Mouse (Mus musculus) stomach, postnatal 0 days (tissue): Measurements from ENCODE around the gene Golga7b. TPM values are rescaled to one million over a fixed set of nuclear protein-coding genes. Genes with fewer than 3 reads are reported as not detected.

Experiments
- ATAC-seq: fragments of 200-750 bp; cut with Nextera tagmentation; 2 replicates; pipeline ENCODE4 v1.8.0; 2017; ENCODE audit not compliant: low FRiP score, low TSS enrichment
- DNase-seq: peaks from one replicate; pipeline ENCODE4 v3.0.0-alpha.2; 2016; ENCODE audit warnings: low spot score
- H3K27ac ChIP-seq: fragments of 300-500 bp; sonication (generic); replicated peaks from 2 replicates; pipeline ENCODE4 v1.5.1; 2014; ENCODE audit warnings: mild to moderate bottlenecking, control low read depth
- H3K27me3 ChIP-seq: fragments of 300-500 bp; sonication (generic); 2 replicates; pipeline ENCODE4 v1.6.1; 2014; ENCODE audit warnings: low read length; ENCODE audit not compliant: control insufficient read depth, insufficient read depth
- H3K36me3 ChIP-seq: fragments of 300-500 bp; sonication (generic); 2 replicates; pipeline ENCODE4 v1.6.1; 2014; ENCODE audit warnings: low read length, mixed read lengths; ENCODE audit not compliant: control insufficient read depth, insufficient read depth
- H3K4me1 ChIP-seq: fragments of 300-500 bp; sonication (generic); replicated peaks from 2 replicates; pipeline ENCODE4 v1.6.1; 2014; ENCODE audit warnings: antibody characterized with exemption; ENCODE audit not compliant: control insufficient read depth, insufficient read depth
- H3K4me2 ChIP-seq: fragments of 300-500 bp; sonication (generic); replicated peaks from 2 replicates; pipeline ENCODE4 v1.6.1; 2014; ENCODE audit warnings: low read depth, mild to moderate bottlenecking, control low read depth, moderate library complexity
- H3K4me3 ChIP-seq: fragments of 300-500 bp; sonication (generic); 2 replicates; pipeline ENCODE4 v1.5.1; 2014; ENCODE audit warnings: low read depth, low read length, control low read depth
- H3K9ac ChIP-seq: fragments of 300-500 bp; sonication (generic); 2 replicates; pipeline ENCODE4 v1.6.1; 2014; ENCODE audit warnings: mild to moderate bottlenecking, low read length, control low read depth, mixed read lengths
- H3K9me3 ChIP-seq: fragments of 300-500 bp; sonication (generic); 2 replicates; pipeline ENCODE4 v1.6.1; 2016; ENCODE audit warnings: low read length; ENCODE audit not compliant: control insufficient read depth
- CTCF ChIP-seq: IDR thresholded peaks from 2 replicates; pipeline ENCODE4 v1.5.1; 2016; ENCODE audit warnings: antibody characterized with exemption, low read depth, mild to moderate bottlenecking, moderate library complexity
- EP300 ChIP-seq: optimal IDR thresholded peaks from 2 replicates; pipeline ENCODE3; 2016; ENCODE audit warnings: antibody characterized with exemption
- WGBS: fragments of 180-500 bp; shearing (Covaris S2); extraction: QIAGEN DNeasy Blood & Tissue Kit; methylation state at CpG from one replicate; pipeline ENCODE4 v1.1.7; 2014; 5-methylcytosine and 5-hydroxymethylcytosine counted together
- polyA plus RNA-seq: library from polyadenylated mRNA; unstranded; fragments of >200 nt; fragmentation: Nextera tagmentation; extraction: Ambion mirVana; gene quantifications from 2 replicates; pipeline ENCODE4 v1.2.1, GENCODE M21; 2015

Golga7b gene
- polyA plus RNA-seq: 0.82 and 0.85 TPM in 2 replicates

- Histone ChIP-seq H3K9me3 (no peaks in the 10 kb centered on the region), H3K4me1 (no peaks in the 10 kb centered on the region), H3K4me3 (no peak within 1 kb of the TSS), H3K27ac (no peak within 1 kb of the TSS), H3K27me3 (no peaks in the 10 kb centered on the region), H3K36me3 (no peaks in the 10 kb centered on the region), H3K4me2 (no peak within 1 kb of the TSS), H3K9ac (no peak within 1 kb of the TSS)
- DNase-seq: no peak
- TF ChIP-seq EP300: no peak
- no peak for TF ChIP-seq CTCF
- WGBS: 70% methylated on average over 3 of the region's 3 CpGs
- no peak for ATAC-seq
These were observed at the start of gene Golga7b for GRCm38 (mm10) chr19:42247519-42247918. TSS of gene Golga7b (plus strand) at chr19:42247574.

GRCm38 (mm10) chr19:42198026-42198425 lies 49.3 kb upstream of the Golga7b start:
- H3K4me2 ChIP-seq: no peak overlapping the region
- no peaks in the 10 kb centered on the region for H3K9me3 ChIP-seq
- WGBS: 43% methylated on average over 11 of the region's 11 CpGs
- DNase-seq: no peak
- ATAC-seq: no peak
- peaks cover 15% of the 10 kb centered on the region; the same call in 1 of the 2 replicates for H3K27me3 ChIP-seq
- H3K36me3 ChIP-seq: no peaks in the 10 kb centered on the region
- H3K27ac ChIP-seq: no peak overlapping the region
- H3K9ac ChIP-seq: no peak overlapping the region
- no peak for TF ChIP-seq CTCF
- no peak for TF ChIP-seq EP300
- H3K4me3 ChIP-seq: no peak overlapping the region
- no peaks in the 10 kb centered on the region for H3K4me1 ChIP-seq

- no peaks in the 10 kb centered on the region for H3K9me3 ChIP-seq
- no peak for TF ChIP-seq EP300
- TF ChIP-seq CTCF: no peak
- H3K36me3 ChIP-seq: no peaks in the 10 kb centered on the region
- H3K27me3 ChIP-seq: peaks cover 15% of the 10 kb centered on the region; the same call in 1 of the 2 replicates
- H3K4me1 ChIP-seq: no peaks in the 10 kb centered on the region
- no peak within 1 kb of the TSS for H3K27ac ChIP-seq
- 0 out of 2 replicates have a peak within 1 kb of the TSS, but pooled peaks have one; percentile 3 for H3K4me2 ChIP-seq
- no peak for ATAC-seq
- 1% methylated on average over 58 of the region's 60 CpGs for WGBS
- peak within 1 kb of the TSS; percentile 13 for H3K4me3 ChIP-seq
- DNase-seq: no peak
- no peak within 1 kb of the TSS for H3K9ac ChIP-seq
These were observed 45.5 kb upstream of the Golga7b start, which contains the start of gene Sfrp5 for GRCm38 (mm10) chr19:42201696-42202381. TSS of gene Sfrp5 (minus strand) at chr19:42202252.

- DNase-seq: no peak
- ATAC-seq: no peak
- Histone ChIP-seq H3K4me1 (no peaks in the 10 kb centered on the region), H3K9me3 (no peaks in the 10 kb centered on the region), H3K4me2 (no peak overlapping the region), H3K36me3 (no peaks in the 10 kb centered on the region), H3K27me3 (peaks cover 15% of the 10 kb centered on the region; the same call in 1 of the 2 replicates), H3K4me3 (no peak overlapping the region), H3K9ac (no peak overlapping the region), H3K27ac (no peak overlapping the region)
- TF ChIP-seq EP300 (no peak), CTCF (no peak)
- WGBS: 36% methylated on average over 8 of the region's 8 CpGs
These were observed 44.9 kb upstream of the Golga7b start for GRCm38 (mm10) chr19:42202467-42202866.

- Histone ChIP-seq H3K9ac (no peak overlapping the region), H3K9me3 (no peaks in the 10 kb centered on the region), H3K4me2 (no peak overlapping the region), H3K4me1 (no peaks in the 10 kb centered on the region), H3K27me3 (peaks cover 15% of the 10 kb centered on the region; the same call in 1 of the 2 replicates), H3K4me3 (no peak overlapping the region), H3K27ac (no peak overlapping the region), H3K36me3 (no peaks in the 10 kb centered on the region)
- TF ChIP-seq CTCF (no peak), EP300 (no peak)
- 82% methylated on average over 4 of the region's 4 CpGs for WGBS
- no peak for ATAC-seq
- no peak for DNase-seq
These were observed 43.1 kb upstream of the Golga7b start for GRCm38 (mm10) chr19:42204306-42204705.

GRCm38 (mm10) chr19:42205201-42205600 lies 42.2 kb upstream of the Golga7b start:
- DNase-seq (no peak), ATAC-seq (no peak)
- TF ChIP-seq CTCF (no peak), EP300 (no peak)
- Histone ChIP-seq H3K4me3 (no peak overlapping the region), H3K9ac (no peak overlapping the region), H3K4me1 (no peaks in the 10 kb centered on the region), H3K4me2 (no peak overlapping the region), H3K9me3 (no peaks in the 10 kb centered on the region), H3K27me3 (peaks cover 15% of the 10 kb centered on the region; the same call in 1 of the 2 replicates), H3K27ac (no peak overlapping the region), H3K36me3 (no peaks in the 10 kb centered on the region)
- 74% methylated on average over 8 of the region's 8 CpGs for WGBS
